Mouse (Mus musculus) kidney, embryonic 16.5 days (tissue): ENCODE results near the gene Igdcc3. TPM values are rescaled to one million over a fixed set of nuclear protein-coding genes. Genes with fewer than 3 reads are reported as not detected.

Experiments used
- ATAC-seq: fragments of 200-750 bp; cut with Nextera tagmentation; 2 replicates; pipeline ENCODE4 v1.8.0; 2017; ENCODE audit warnings: moderate TSS enrichment; ENCODE audit not compliant: low FRiP score, low TSS enrichment
- H3K27ac ChIP-seq: fragments of 300-500 bp; sonication (generic); 2 replicates; pipeline ENCODE4 v1.5.1; 2014; ENCODE audit warnings: low read length
- H3K27me3 ChIP-seq: fragments of 300-500 bp; sonication (generic); 2 replicates; pipeline ENCODE4 v1.6.1; 2014; ENCODE audit warnings: low read length, control low read depth, mixed read lengths; ENCODE audit not compliant: insufficient read depth
- H3K36me3 ChIP-seq: fragments of 300-500 bp; sonication (generic); 2 replicates; pipeline ENCODE4 v1.6.1; 2014; ENCODE audit warnings: low read length, control low read depth, mixed read lengths; ENCODE audit not compliant: insufficient read depth
- H3K4me1 ChIP-seq: fragments of 300-500 bp; sonication (generic); 2 replicates; pipeline ENCODE4 v1.6.1; 2014; ENCODE audit warnings: low read length, control low read depth, mixed read lengths; ENCODE audit not compliant: insufficient read depth
- H3K4me2 ChIP-seq: fragments of 300-500 bp; sonication (generic); replicated peaks from 2 replicates; pipeline ENCODE4 v1.6.1; 2014; ENCODE audit warnings: low read depth, low read length
- H3K4me3 ChIP-seq: fragments of 300-500 bp; sonication (generic); 2 replicates; pipeline ENCODE4 v1.5.1; 2014; ENCODE audit warnings: mild to moderate bottlenecking, low read length
- H3K9ac ChIP-seq: fragments of 300-500 bp; sonication (generic); replicated peaks from 2 replicates; pipeline ENCODE4 v1.6.1; 2014; ENCODE audit warnings: low read length
- H3K9me3 ChIP-seq: fragments of 300-500 bp; sonication (generic); 2 replicates; pipeline ENCODE4 v1.6.1; 2016; ENCODE audit warnings: low read length, control low read depth
- WGBS: fragments of 180-500 bp; shearing (Covaris S2); extraction: QIAGEN DNeasy Blood & Tissue Kit; methylation state at CpG from one replicate; pipeline ENCODE4 v1.1.7; 2014; 5-methylcytosine and 5-hydroxymethylcytosine counted together
- polyA plus RNA-seq: library from polyadenylated mRNA; unstranded; fragments of >200 nt; fragmentation: Nextera tagmentation; extraction: Ambion mirVana; gene quantifications from 2 replicates; pipeline ENCODE4 v1.2.1, GENCODE M21; 2015

Gene Igdcc3
- polyA plus RNA-seq, 1 experiment from 2014 or later, result 3.2 TPM

DNA sequence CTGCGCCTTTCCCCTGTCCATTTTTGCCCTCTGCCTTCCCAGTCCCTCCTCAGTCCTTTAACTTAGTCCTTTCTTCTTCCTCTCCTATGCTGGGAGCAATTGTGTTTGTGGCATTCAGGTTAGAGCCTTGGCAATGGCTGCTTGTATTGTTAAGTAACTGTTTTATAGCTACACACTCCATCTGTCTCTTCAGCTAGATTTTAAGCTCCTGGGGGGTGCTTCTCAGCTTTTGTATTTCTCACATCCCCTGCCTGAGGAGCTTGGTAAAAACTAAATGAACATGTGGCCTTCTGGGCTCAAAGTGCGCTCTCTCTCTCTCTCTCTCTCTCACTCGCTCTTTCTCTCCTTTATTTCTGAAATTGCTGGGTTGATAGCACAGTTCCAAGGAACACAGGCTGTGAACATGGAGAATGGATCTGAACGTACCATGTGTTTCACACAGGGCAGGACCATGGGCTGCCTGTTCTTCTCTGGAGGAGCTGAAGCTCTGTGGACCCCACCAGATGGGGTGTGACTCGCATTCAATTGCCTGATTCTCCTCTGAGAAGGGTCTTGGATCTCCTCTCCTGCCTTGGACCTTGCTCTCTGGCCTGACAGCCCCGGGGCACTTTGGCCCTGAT lies 11.8 kb downstream of the Igdcc3 start:
- no peak for ATAC-seq
- 53% methylated on average over 6 of the region's 6 CpGs for WGBS
- no peak overlapping the region for H3K4me3 ChIP-seq
- H3K27ac ChIP-seq, result peak overlapping the region; percentile 57
- peaks cover 47% of the 10 kb centered on the region for H3K4me1 ChIP-seq
- H3K9me3 ChIP-seq, result no peaks in the 10 kb centered on the region
- no peaks in the 10 kb centered on the region for H3K27me3 ChIP-seq
- H3K36me3 ChIP-seq, result no peaks in the 10 kb centered on the region
- no peak overlapping the region for H3K4me2 ChIP-seq
- H3K9ac ChIP-seq, result 0 out of 2 replicates have a peak overlapping the region, but pooled peaks have one; percentile 5

DNA sequence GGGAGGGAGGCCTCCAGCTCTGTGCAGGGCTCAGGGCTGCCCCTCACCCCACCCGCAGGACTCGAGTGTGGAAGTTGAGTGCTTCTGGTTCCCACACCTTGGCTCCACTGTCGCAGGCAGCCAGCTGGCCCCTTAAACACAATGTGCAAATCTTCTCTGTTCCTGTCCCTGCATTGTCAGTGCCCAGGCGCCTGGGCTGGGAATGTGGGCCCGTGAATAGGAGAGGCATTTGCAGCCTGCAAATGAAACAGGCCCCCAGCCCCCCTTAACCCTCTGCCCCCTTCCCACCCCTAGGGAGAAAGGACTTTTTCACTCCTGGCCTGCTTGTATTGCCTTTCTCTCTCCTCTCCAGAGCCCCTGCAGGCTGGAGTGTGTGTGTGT lies 12.3 kb downstream of the Igdcc3 start:
- H3K27me3 ChIP-seq, result no peaks in the 10 kb centered on the region
- H3K4me1 ChIP-seq, result peaks cover 50% of the 10 kb centered on the region
- H3K4me2 ChIP-seq, result no peak overlapping the region
- H3K9ac ChIP-seq, result 0 out of 2 replicates have a peak overlapping the region, but pooled peaks have one; percentile 5
- WGBS, result 14% methylated on average over 5 of the region's 5 CpGs
- H3K4me3 ChIP-seq, result no peak overlapping the region
- H3K27ac ChIP-seq, result peak overlapping the region; percentile 57
- H3K36me3 ChIP-seq, result no peaks in the 10 kb centered on the region
- ATAC-seq, result peak; percentile 66; the same call in 1 of the 2 replicates
- H3K9me3 ChIP-seq, result no peaks in the 10 kb centered on the region

DNA sequence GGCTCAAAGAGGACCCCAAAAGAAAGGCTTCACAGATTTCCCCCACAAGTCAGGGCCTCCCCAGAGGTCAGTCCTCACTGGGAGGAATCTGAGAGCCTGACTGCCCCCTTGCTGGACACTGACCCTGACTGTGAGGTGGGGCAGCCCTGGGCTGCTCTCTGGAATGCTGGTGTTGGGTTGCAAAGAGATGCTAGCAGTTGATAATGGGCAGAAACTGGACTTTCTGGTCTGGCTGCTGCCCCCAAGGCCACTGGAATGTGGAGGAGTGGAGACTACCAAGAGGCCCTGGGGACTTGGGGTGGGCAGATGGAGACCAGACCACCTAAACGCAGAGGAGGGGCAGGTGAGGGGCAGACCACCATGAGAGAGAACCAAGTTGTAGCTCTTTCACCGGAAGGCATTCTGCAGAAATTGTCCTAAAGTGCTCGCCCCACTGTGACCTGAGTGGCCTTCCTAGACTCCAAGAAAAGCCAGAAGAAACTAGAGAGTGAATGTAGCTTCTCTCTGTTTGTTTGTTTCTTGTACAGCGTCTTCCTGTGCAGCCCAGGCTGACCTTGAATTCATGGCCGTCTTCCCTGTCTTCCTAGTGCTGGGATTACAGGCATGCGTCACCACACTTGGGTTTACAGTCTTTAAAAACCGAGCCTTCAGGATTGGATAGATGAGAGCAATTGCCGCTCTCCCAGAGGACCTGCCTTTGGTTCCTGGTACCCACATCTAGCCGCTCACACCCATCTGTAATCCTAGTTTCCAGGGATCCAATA lies 13.9 kb downstream of the Igdcc3 start:
- Histone ChIP-seq H3K4me1 (peaks cover 50% of the 10 kb centered on the region), H3K27me3 (no peaks in the 10 kb centered on the region), H3K9me3 (no peaks in the 10 kb centered on the region), H3K27ac (peak overlapping the region; percentile 90), H3K9ac (no peak overlapping the region; the same call in 1 of the 2 replicates), H3K4me3 (no peak overlapping the region), H3K4me2 (peak overlapping the region; percentile 29; the same call in 1 of the 2 replicates), H3K36me3 (no peaks in the 10 kb centered on the region)
- peak; percentile 72 for ATAC-seq
- WGBS, result 46% methylated on average over 9 of the region's 9 CpGs

DNA sequence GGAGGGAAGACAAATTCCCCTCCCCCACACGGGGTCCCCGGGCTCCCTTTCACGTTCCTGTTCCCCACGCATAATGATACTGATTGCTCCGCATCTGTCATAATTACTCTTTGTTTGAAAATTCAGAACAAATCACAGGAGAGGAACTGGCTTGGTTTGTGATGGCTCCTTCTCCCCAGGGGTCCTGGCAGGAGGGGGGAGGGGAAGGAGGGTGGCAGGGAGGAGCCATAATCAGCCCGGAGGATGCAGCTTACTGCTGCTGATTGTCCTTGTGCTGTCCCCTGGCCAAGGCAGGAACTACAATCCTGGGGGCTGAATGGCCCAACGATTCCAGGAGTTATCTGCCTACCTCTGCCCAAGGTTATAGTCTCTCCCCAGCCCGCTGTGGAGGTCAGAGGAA lies 15.6 kb downstream of the Igdcc3 start:
- Histone ChIP-seq H3K36me3 (no peaks in the 10 kb centered on the region), H3K4me1 (peaks cover 50% of the 10 kb centered on the region), H3K4me2 (0 out of 2 replicates have a peak overlapping the region, but pooled peaks have one; percentile 11), H3K27me3 (peaks cover 9% of the 10 kb centered on the region), H3K9ac (no peak overlapping the region; the same call in 1 of the 2 replicates), H3K9me3 (no peaks in the 10 kb centered on the region), H3K27ac (no peak overlapping the region), H3K4me3 (no peak overlapping the region)
- no peak for ATAC-seq
- 7% methylated on average over 8 of the region's 8 CpGs for WGBS

DNA sequence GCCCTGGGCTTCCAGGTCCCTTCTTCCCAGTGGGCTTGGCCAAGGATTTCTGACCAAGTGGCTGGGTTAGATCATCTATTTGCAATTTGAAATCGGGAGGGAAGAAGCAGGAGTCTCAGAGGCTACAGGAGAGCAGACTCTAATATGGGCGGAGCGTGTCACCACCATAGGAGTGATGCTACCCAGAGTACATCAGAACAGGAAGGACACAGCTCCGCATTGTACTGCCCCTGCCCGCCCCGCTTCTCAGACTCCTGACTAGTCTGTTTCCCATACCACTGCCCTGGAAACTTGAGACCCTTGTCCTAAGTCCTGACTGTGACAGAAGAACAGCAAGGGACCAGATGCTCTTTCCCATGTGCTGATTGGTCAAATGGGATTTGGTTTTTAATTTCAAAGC lies 16.6 kb downstream of the Igdcc3 start:
- no peak overlapping the region for H3K27ac ChIP-seq
- peaks cover 54% of the 10 kb centered on the region for H3K4me1 ChIP-seq
- H3K27me3 ChIP-seq, result peaks cover 15% of the 10 kb centered on the region
- no peak for ATAC-seq
- no peak overlapping the region for H3K9ac ChIP-seq
- H3K9me3 ChIP-seq, result no peaks in the 10 kb centered on the region
- 51% methylated on average over 6 of the region's 6 CpGs for WGBS
- H3K4me2 ChIP-seq, result no peak overlapping the region
- H3K36me3 ChIP-seq, result no peaks in the 10 kb centered on the region
- no peak overlapping the region for H3K4me3 ChIP-seq

DNA sequence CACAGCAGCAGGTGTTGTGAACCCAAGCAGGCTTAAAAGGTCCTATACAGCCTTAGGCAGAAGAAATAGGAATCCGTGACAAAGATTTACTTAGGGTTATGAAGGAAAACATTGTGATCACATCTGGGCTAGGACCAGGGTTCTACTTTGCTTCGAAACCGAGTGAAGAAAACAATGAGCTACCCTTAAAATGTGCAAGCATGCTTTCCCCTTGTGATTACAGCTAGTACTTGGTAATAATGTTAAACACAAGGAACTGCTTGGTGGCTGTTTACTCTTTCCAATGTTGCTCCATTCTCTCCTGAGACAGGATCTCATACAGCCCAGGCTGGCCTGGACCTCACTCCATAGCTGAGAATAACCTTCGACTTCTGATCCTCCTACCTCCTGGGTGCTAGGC lies 20.2 kb downstream of the Igdcc3 start:
- no peaks in the 10 kb centered on the region for H3K36me3 ChIP-seq
- H3K27ac ChIP-seq, result no peak overlapping the region
- peaks cover 33% of the 10 kb centered on the region for H3K4me1 ChIP-seq
- no peak overlapping the region for H3K4me3 ChIP-seq
- 69% methylated on average over 4 of the region's 4 CpGs for WGBS
- no peak for ATAC-seq
- no peak overlapping the region for H3K4me2 ChIP-seq
- no peak overlapping the region for H3K9ac ChIP-seq
- H3K9me3 ChIP-seq, result no peaks in the 10 kb centered on the region
- peaks cover 20% of the 10 kb centered on the region for H3K27me3 ChIP-seq

DNA sequence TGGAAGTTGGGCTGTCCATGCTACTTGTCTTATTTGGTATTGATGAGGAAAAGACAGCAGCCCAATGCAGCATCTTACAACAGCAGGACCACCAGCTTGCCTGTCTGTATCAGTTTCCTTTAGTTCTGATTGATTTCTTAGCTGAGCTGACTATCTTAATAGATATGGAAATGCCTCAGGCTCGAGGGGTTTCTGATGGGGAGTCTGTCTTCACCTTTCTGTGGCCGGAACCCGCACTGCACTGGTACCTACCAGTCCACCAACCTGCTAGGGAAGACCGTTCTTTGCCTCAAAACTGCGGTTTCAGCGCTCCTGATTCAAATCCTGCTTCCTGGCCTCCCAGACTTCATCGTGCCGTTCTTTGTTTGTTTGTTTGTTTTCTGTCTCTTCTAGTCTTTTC lies 20.9 kb downstream of the Igdcc3 start:
- WGBS, result 44% methylated on average over 8 of the region's 8 CpGs
- H3K4me2 ChIP-seq, result no peak overlapping the region
- no peak overlapping the region for H3K9ac ChIP-seq
- H3K36me3 ChIP-seq, result no peaks in the 10 kb centered on the region
- peaks cover 20% of the 10 kb centered on the region for H3K27me3 ChIP-seq
- H3K9me3 ChIP-seq, result no peaks in the 10 kb centered on the region
- H3K4me3 ChIP-seq, result no peak overlapping the region
- H3K4me1 ChIP-seq, result peaks cover 30% of the 10 kb centered on the region
- ATAC-seq, result no peak
- H3K27ac ChIP-seq, result no peak overlapping the region

DNA sequence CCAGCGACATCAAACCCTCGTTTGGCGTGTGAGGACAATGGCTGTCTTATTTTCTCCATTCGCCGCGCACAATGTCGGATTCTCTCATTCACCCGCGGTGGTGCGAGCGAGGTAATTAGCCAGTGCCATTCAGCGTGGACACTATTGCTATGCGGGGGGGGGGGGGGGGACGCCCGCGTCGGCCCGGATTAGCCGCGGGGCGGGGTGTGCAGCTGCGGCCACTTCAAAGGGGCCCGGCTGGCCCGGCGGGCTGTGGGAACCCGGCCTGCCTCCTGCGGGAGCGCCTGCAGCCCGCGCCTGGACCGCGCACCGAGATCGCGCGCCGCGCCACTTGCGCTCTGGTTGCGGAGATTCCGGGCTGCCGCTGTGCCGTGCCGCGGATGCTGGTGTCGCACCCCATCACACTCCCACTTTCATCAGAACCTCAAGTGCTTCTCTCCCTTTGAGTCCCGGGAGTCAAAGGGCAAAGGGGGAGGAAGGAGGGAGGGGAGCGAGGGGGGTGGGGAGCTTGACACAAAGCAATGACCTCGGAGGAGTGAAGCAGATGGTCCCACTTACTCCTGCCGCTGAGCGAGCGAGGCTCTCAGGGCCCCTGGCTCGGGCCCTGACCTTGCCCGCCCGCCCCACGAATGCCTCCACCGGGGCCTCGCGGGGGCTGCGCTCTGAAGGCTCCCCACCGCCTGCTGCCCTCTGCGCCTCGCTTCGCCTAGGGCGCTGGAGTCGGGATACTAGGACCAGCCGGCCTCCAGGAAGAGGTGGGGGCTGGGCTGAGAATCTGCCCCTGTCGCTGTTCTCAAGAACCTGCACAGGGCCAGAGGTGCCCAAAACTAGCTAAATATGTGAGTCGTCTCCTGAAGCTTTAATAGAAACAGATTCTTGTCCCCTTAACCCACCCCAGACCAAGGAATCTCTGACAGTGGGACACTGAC lies 22.0 kb downstream of the Igdcc3 start:
- Histone ChIP-seq H3K36me3 (no peaks in the 10 kb centered on the region), H3K4me2 (peak overlapping the region; percentile 87), H3K9me3 (no peaks in the 10 kb centered on the region), H3K9ac (peak overlapping the region; percentile 37), H3K4me1 (peaks cover 20% of the 10 kb centered on the region), H3K27ac (no peak overlapping the region), H3K4me3 (peak overlapping the region; percentile 45), H3K27me3 (peaks cover 20% of the 10 kb centered on the region)
- peak; percentile 65 for ATAC-seq
- WGBS, result 2% methylated on average over 67 of the region's 69 CpGs

DNA sequence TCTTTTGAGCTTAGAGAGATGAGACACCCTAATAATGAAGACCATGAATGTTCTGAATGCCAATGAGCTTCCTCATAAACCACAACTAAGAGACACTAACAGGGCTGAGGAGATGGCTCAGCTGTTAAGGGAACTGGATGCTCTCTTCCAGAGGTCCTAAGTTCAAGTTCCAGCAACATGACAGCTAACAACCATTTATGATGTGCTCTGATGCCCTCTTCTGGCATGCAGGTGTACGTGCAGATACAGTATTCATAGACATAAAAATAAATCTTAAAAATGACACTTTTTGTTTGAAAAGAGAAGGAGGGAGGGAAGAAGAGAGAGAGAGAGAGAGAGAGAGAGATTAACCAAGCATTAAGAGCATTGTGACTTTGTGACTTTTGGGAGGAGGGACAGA lies 23.9 kb downstream of the Igdcc3 start:
- Histone ChIP-seq H3K27me3 (peaks cover 20% of the 10 kb centered on the region), H3K27ac (no peak overlapping the region), H3K9ac (no peak overlapping the region), H3K36me3 (no peaks in the 10 kb centered on the region), H3K4me2 (no peak overlapping the region), H3K4me1 (peaks cover 31% of the 10 kb centered on the region), H3K4me3 (no peak overlapping the region), H3K9me3 (no peaks in the 10 kb centered on the region)
- WGBS, result 17% methylated on average over 1 of the region's 1 CpGs
- no peak for ATAC-seq
